Mouse (Mus musculus) cerebellum, adult 2 months (tissue): Measurements from ENCODE around the gene Osgep. TPM values are rescaled to one million over a fixed set of nuclear protein-coding genes. Genes with fewer than 3 reads are reported as not detected.
"Not testable (repeated sequence)": the region's sequence is repeated elsewhere in the genome, so short reads cannot be mapped to it uniquely, and the experiment has no call there.

Source experiments
- DNase-seq, 2 experiments: peaks; one replicate each; pipeline ENCODE4 v3.0.0; 2021
- H3K27ac ChIP-seq: fragments of 200-500 bp; 2 replicates; pipeline ENCODE4 v1.5.1; 2012; ENCODE audit warnings: low read length, control low read depth, inconsistent platforms; ENCODE audit not compliant: insufficient read depth
- H3K27me3 ChIP-seq: fragments of 200-500 bp; 2 replicates; pipeline ENCODE4 v1.6.1; 2012; ENCODE audit warnings: inconsistent platforms, mild to moderate bottlenecking, low read length, moderate library complexity; ENCODE audit not compliant: control insufficient read depth, insufficient read depth
- H3K4me1 ChIP-seq: fragments of 200-500 bp; 2 replicates; pipeline ENCODE4 v1.6.1; 2011; ENCODE audit warnings: low read length; ENCODE audit not compliant: control insufficient read depth, insufficient read depth
- H3K4me3 ChIP-seq: fragments of 200-500 bp; replicated peaks from 2 replicates; pipeline ENCODE3; 2011; ENCODE audit warnings: mild to moderate bottlenecking, low read depth, low read length, control low read depth; ENCODE audit not compliant: insufficient read depth
- CTCF ChIP-seq: fragments of 200-500 bp; IDR thresholded peaks from 2 replicates; pipeline ENCODE4 v1.5.1; 2011; ENCODE audit warnings: low read depth, mild to moderate bottlenecking, control low read depth, low read length, moderate library complexity, borderline replicate concordance; ENCODE audit not compliant: insufficient read depth
- POLR2A ChIP-seq: fragments of 200-500 bp; IDR thresholded peaks from 2 replicates; pipeline ENCODE4 v1.6.1; 2011; ENCODE audit warnings: low read length, control low read depth, borderline replicate concordance; ENCODE audit not compliant: insufficient read depth
- WGBS: fragments of 180-500 bp; shearing (Covaris S2); methylation state at CpG from one replicate; pipeline ENCODE4 v1.1.7; 2018; 5-methylcytosine and 5-hydroxymethylcytosine counted together
- polyA plus RNA-seq: library from polyadenylated mRNA; depleted of rRNA; stranded (reverse); fragments of >200 nt; gene quantifications from 2 replicates; pipeline ENCODE4 v1.2.3, GENCODE M21; 2012

The Osgep gene
- polyA plus RNA-seq, 1 experiment = 65.1 TPM

DNA sequence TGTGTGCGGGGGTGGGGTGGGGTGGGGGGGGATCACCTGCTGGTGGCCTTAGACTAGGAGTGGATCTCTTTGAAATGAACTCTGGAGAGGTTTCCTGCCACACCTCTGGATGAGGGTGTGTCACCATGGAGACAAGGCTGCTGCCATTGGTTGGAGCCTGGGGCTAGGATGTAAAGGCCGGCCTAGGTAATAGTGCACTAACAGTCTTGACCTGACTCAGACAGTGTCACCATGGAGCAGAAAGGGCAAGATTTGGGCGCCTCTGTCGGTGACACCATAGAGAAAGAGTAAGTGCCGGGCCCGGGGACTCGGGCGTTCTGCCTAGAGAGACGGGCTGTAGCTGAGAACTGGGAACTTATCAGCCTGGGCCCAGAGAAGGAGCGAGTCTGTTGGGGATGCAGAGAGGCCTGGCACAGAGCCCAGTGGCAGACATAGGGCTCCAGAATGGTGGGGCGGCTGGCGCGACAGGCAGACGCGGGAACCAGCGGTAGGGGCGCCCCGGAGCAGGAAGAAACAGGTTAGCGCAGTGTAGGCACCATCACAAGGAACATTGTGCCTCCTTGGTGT, 31.3 kb upstream of the Osgep start, which contains the start of gene Pnp2:
Pnp2 (plus strand) TSS at position 51 of the 567 bp plus-strand sequence.
- H3K27ac ChIP-seq, H3K4me1 ChIP-seq, H3K27me3 ChIP-seq: not testable (repeated sequence)
- H3K4me3 ChIP-seq = peak within 1 kb of the TSS; percentile 40
- 8% methylated on average over 19 of the region's 19 CpGs for WGBS
- peak; percentile 68 to 70 for DNase-seq

DNA sequence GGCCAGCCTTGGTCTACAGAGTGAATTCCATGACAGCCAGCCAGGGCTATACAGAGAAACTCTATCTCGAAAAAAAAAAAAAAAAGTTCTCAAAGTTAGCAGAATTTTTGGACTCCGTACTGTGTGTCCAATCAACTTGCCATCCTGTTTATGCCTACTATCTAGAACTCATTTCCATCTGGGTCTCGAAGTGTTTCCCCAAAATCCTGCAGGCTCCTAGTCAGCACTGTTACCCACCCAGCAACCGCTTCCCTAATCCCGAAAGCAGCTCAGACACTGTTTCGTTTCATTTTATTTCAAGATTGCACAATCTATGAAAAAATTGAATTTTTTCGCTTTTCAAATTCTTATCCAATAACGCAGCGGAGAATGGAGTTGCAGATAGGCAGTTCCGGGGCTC, 30.8 kb upstream of the Osgep start:
- no peak overlapping the region for H3K27ac ChIP-seq
- no peak overlapping the region for H3K4me3 ChIP-seq
- no peak for DNase-seq
- no peaks in the 10 kb centered on the region for H3K4me1 ChIP-seq
- H3K27me3 ChIP-seq = no peaks in the 10 kb centered on the region
- TF ChIP-seq CTCF (no peak), POLR2A (no peak)
- 91% methylated on average over 10 of the region's 10 CpGs for WGBS

DNA sequence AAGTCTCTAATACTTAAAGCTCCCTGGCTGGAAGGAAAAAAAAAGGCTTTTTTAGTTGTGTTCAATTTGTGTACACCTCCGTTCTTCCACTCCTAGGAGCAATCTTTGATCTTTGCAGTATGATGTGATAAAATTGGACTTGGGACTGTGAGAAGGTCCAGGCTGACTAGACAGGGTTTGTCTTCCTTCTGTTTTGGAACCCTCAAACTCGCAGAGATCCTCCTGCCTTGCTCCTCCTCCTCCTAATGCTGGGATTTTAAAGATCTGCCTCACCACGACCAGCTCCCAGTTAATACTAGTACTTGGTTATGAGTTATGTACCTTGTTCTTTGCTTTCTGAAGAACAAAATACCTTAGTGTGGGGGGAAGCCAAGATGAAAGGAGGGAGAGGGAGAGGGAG, 20.8 kb upstream of the Osgep start:
- not testable (repeated sequence) for DNase-seq, H3K27me3 ChIP-seq, H3K27ac ChIP-seq, H3K4me1 ChIP-seq, H3K4me3 ChIP-seq
- 22% methylated on average over 3 of the region's 3 CpGs for WGBS

DNA sequence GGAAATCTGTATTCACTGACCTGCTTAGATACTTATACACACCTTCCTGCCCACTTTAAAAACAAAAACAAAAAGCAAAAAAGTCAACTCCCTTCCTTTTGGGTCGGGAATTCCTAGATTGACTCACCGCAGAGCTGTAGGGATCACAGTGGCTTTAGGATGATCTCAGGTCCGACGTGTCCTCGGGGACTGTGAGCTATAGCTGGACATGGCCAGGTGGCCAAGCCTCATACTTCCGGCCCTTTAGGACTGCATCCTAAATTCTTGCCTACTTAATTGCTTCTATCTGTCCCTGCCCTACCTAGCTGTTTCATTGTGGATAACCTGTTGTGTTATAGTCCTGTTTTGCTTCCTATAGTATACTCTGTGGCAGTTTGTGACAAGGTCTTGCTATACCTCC, 20.4 kb upstream of the Osgep start:
- Histone ChIP-seq H3K27ac (peak overlapping the region; percentile 51; the same call in 1 of the 2 replicates), H3K4me3 (peak overlapping the region; percentile 30)
- H3K27me3 ChIP-seq, H3K4me1 ChIP-seq: not testable (repeated sequence)
- 1% methylated on average over 6 of the region's 6 CpGs for WGBS
- DNase-seq = peak in 1 of 2 experiments; percentile 6

DNA sequence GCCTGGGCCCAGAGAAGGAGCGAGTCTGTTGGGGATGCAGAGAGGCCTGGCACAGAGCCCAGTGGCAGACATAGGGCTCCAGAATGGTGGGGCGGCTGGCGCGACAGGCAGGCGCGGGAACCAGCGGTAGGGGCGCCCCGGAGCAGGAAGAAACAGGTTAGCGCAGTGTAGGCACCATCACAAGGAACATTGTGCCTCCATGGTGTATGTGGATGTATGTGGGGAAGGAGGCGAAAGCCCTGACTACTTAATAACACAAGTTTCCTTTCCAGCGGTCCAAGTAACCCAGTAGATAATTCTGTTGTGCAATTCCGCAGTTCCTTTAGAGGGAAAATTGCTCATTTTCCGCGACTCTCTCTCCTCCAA, 20.0 kb upstream of the Osgep start:
- Histone ChIP-seq H3K4me3 (peak overlapping the region; percentile 45), H3K27ac (peak overlapping the region; percentile 51; the same call in 1 of the 2 replicates)
- DNase-seq, H3K27me3 ChIP-seq, H3K4me1 ChIP-seq: not testable (repeated sequence)
- WGBS = under 1% methylated on average over 15 of the region's 15 CpGs

DNA sequence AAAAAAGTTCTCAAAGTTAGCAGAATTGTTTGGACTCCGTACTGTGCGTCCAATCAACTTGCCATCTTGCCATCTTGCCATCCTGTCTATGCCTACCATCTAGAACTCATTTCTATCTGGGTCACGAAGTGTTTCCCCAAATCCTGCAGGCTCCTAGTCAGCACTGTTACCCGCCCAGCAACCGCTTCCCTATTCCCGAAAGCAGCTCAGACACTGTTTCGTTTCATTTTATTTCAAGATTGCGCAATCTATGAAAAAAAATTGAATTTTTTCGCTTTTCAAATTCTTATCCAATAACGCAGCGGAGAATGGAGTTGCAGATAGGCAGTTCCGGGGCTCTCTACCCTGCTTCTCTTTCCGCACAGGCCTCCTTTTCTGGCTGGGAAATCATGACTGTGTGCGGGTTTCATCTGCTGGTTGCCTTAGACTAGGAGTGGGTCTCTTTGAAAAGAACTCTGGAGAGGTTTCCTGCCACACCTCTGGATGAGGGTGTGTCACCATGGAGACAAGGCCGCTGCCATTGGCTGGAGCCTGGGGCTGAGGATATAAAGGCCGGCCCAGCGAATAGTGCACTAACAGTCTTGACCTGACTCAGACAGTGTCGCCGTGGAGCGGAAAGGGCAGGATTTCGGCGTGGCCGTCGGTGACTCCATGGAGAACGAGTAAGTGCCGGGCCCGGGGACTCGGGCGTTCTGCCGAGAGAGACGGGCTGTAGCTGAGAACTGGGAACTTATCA, 19.4 kb upstream of the Osgep start, which contains the start of gene Gm49342:
Gm49342 (plus strand) TSS at position 586 of the 736 bp plus-strand sequence.
- DNase-seq = peak; percentile 92 to 96
- H3K27ac ChIP-seq = peak within 1 kb of the TSS; percentile 51; the same call in 1 of the 2 replicates
- 13% methylated on average over 31 of the region's 31 CpGs for WGBS

DNA sequence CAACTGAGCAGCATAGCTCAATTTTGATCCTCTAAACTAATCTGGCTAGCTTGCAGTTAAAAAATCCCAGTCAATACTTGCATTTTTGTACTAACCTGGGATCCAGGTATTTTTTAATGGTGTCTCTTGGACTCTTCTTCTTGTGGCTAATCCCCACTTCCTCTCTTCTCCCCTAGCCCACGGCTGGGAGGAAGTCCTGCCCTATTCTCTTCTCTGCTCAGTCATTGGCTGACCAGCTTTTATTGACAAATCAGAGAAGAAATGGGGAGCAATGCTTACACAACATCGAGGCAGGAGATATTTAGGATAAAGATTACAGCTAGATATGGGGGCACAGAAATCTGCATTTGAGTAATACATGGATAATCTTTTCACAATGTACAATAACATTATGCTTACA, 14.2 kb upstream of the Osgep start:
- 40% methylated on average over 2 of the region's 2 CpGs for WGBS
- Histone ChIP-seq H3K4me1 (no peaks in the 10 kb centered on the region), H3K4me3 (no peak overlapping the region), H3K27ac (no peak overlapping the region), H3K27me3 (no peaks in the 10 kb centered on the region)
- TF ChIP-seq POLR2A = no peak
- no peak for TF ChIP-seq CTCF
- no peak for DNase-seq

More for the DNA sequence above, 19.4 kb upstream of the Osgep start, which contains the start of gene Gm49342:
- H3K4me1 ChIP-seq = no peaks in the 10 kb centered on the region
- H3K4me3 ChIP-seq = peak within 1 kb of the TSS; percentile 45
- H3K27me3 ChIP-seq = no peaks in the 10 kb centered on the region
- TF ChIP-seq CTCF (0 out of 2 replicates have a peak, but pooled peaks have one; percentile 19), POLR2A (peak; percentile 98)

DNA sequence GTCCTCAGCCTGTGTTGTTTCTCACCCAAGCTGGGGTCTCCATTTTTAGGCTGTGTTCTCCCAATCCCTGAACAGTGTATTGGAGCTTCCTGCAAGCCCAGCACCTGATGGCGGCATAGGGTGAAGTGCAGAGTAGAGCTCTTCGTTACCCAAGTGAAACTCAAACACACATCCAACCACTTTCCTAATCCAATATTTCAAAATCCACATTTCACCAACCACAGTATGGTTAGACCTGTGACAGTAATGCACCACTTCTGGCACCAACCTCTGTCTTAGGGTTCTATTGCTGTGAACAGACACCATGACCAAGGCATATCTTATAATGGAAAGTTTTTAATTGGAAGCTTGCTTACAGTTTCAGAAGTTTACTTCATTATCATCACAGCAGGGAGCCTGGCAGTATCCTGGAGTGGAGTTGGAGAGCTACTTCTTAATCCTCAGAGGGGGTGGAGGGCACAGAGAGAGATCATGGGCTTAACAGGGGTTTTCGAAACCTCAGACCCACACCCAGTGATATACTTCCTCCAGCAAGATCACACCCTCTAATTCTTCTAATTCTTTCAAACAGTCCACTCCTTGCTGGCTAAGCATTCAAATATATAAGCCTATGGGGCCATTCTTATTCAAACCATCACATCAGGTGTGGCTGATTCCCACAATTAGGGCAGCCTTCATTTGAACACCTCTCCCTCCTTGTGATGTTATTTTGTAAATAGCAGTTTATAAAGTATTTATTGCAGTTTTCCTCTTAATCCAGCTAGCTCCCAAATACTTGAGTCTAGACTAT, 13.6 kb upstream of the Osgep start:
- 93% methylated on average over 3 of the region's 3 CpGs for WGBS

More for the DNA sequence above, 13.6 kb upstream of the Osgep start:
- Histone ChIP-seq H3K4me1 (no peaks in the 10 kb centered on the region), H3K4me3 (no peak overlapping the region), H3K27ac (no peak overlapping the region), H3K27me3 (no peaks in the 10 kb centered on the region)
- no peak for DNase-seq
- TF ChIP-seq CTCF (no peak), POLR2A (no peak)
